Mouse (Mus musculus): ENCODE measurements around the gene Prx. TPM values are rescaled to one million over a fixed set of nuclear protein-coding genes. Genes with fewer than 3 reads are reported as not detected.

Gene Prx
- polyA plus RNA-seq, 1 experiment from 2014 or later = 5.1 TPM

- Histone ChIP-seq H3K27me3 (ENCODE audit: insufficient read depth, low read length) (no peaks in the 10 kb centered on the region), H3K4me1 (ENCODE audit: insufficient read depth, low read length) (peaks cover 13% of the 10 kb centered on the region), H3K4me3 (ENCODE audit: low read length) (peak overlapping the region; percentile 58), H3K9ac (replicated peaks; ENCODE audit: low read length) (peak overlapping the region; percentile 78), H3K9me3 (ENCODE audit: low read length) (no peaks in the 10 kb centered on the region), H3K4me2 (replicated peaks; ENCODE audit: low read depth, low read length) (peak overlapping the region; percentile 96), H3K27ac (ENCODE audit: low read length) (peak overlapping the region; percentile 43; the same call in 1 of the 2 replicates), H3K36me3 (ENCODE audit: insufficient read depth, low read length) (no peaks in the 10 kb centered on the region; the same call in 1 of the 2 replicates)
- peak; percentile 95 for ATAC-seq (ENCODE audit: low FRiP score, low TSS enrichment)
- 2% methylated on average over 30 of the region's 30 CpGs for WGBS
Measured at GRCm38 (mm10) chr7:27542392-27543033, 43.4 kb downstream of the Prx start.

GRCm38 (mm10) chr7:27543065-27543464 lies 43.9 kb downstream of the Prx start:
- no peaks in the 10 kb centered on the region; the same call in 1 of the 2 replicates for H3K36me3 ChIP-seq (ENCODE audit: insufficient read depth, low read length)
- peak overlapping the region; percentile 78 for H3K9ac ChIP-seq (replicated peaks; ENCODE audit: low read length)
- H3K4me2 ChIP-seq (replicated peaks; ENCODE audit: low read depth, low read length) = peak overlapping the region; percentile 96
- no peaks in the 10 kb centered on the region for H3K27me3 ChIP-seq (ENCODE audit: insufficient read depth, low read length)
- H3K4me1 ChIP-seq (ENCODE audit: insufficient read depth, low read length) = peaks cover 13% of the 10 kb centered on the region
- peak overlapping the region; percentile 43; the same call in 1 of the 2 replicates for H3K27ac ChIP-seq (ENCODE audit: low read length)
- no peaks in the 10 kb centered on the region for H3K9me3 ChIP-seq (ENCODE audit: low read length)
- 0 out of 2 replicates have a peak, but pooled peaks have one; percentile 1 for ATAC-seq (ENCODE audit: low FRiP score, low TSS enrichment)
- 50% methylated on average over 6 of the region's 6 CpGs for WGBS
- peak overlapping the region; percentile 58 for H3K4me3 ChIP-seq (ENCODE audit: low read length)

GRCm38 (mm10) chr7:27543851-27544250 lies 44.7 kb downstream of the Prx start:
- Histone ChIP-seq H3K27ac (ENCODE audit: low read length) (peak overlapping the region; percentile 15; the same call in 1 of the 2 replicates), H3K36me3 (ENCODE audit: insufficient read depth, low read length) (no peaks in the 10 kb centered on the region; the same call in 1 of the 2 replicates), H3K27me3 (ENCODE audit: insufficient read depth, low read length) (no peaks in the 10 kb centered on the region), H3K4me3 (ENCODE audit: low read length) (no peak overlapping the region), H3K4me1 (ENCODE audit: insufficient read depth, low read length) (peaks cover 13% of the 10 kb centered on the region), H3K9ac (replicated peaks; ENCODE audit: low read length) (no peak overlapping the region), H3K4me2 (replicated peaks; ENCODE audit: low read depth, low read length) (no peak overlapping the region), H3K9me3 (ENCODE audit: low read length) (no peaks in the 10 kb centered on the region)
- no peak for ATAC-seq (ENCODE audit: low FRiP score, low TSS enrichment)
- 83% methylated on average over 4 of the region's 4 CpGs for WGBS

- H3K4me2 ChIP-seq (replicated peaks; ENCODE audit: low read depth, low read length) = no peak overlapping the region
- no peak for ATAC-seq (ENCODE audit: low FRiP score, low TSS enrichment)
Measured at GRCm38 (mm10) chr7:27544675-27545370, 45.7 kb downstream of the Prx start.

GRCm38 (mm10) chr7:27549597-27549996 lies 50.5 kb downstream of the Prx start:
- no peak overlapping the region for H3K4me3 ChIP-seq (ENCODE audit: low read length)
- 68% methylated on average over 6 of the region's 6 CpGs for WGBS
- no peak for ATAC-seq (ENCODE audit: low FRiP score, low TSS enrichment)
- H3K27me3 ChIP-seq (ENCODE audit: insufficient read depth, low read length) = no peaks in the 10 kb centered on the region
- H3K9me3 ChIP-seq (ENCODE audit: low read length) = no peaks in the 10 kb centered on the region
- no peaks in the 10 kb centered on the region for H3K36me3 ChIP-seq (ENCODE audit: insufficient read depth, low read length)
- peak overlapping the region; percentile 50; the same call in 1 of the 2 replicates for H3K27ac ChIP-seq (ENCODE audit: low read length)
- 0 out of 2 replicates have a peak overlapping the region, but pooled peaks have one; percentile 31 for H3K9ac ChIP-seq (replicated peaks; ENCODE audit: low read length)
- no peak overlapping the region for H3K4me2 ChIP-seq (replicated peaks; ENCODE audit: low read depth, low read length)
- peaks cover 19% of the 10 kb centered on the region for H3K4me1 ChIP-seq (ENCODE audit: insufficient read depth, low read length)

More at GRCm38 (mm10) chr7:27544675-27545370, 45.7 kb downstream of the Prx start:
- peak overlapping the region; percentile 26; the same call in 1 of the 2 replicates for H3K9ac ChIP-seq (replicated peaks; ENCODE audit: low read length)
- H3K36me3 ChIP-seq (ENCODE audit: insufficient read depth, low read length) = no peaks in the 10 kb centered on the region; the same call in 1 of the 2 replicates
- 78% methylated on average over 12 of the region's 12 CpGs for WGBS
- H3K4me1 ChIP-seq (ENCODE audit: insufficient read depth, low read length) = peaks cover 13% of the 10 kb centered on the region
- H3K27ac ChIP-seq (ENCODE audit: low read length) = no peak overlapping the region
- H3K4me3 ChIP-seq (ENCODE audit: low read length) = no peak overlapping the region
- H3K27me3 ChIP-seq (ENCODE audit: insufficient read depth, low read length) = no peaks in the 10 kb centered on the region
- H3K9me3 ChIP-seq (ENCODE audit: low read length) = no peaks in the 10 kb centered on the region

- Histone ChIP-seq H3K9ac (replicated peaks; ENCODE audit: low read length) (peak overlapping the region; percentile 78), H3K9me3 (ENCODE audit: low read length) (no peaks in the 10 kb centered on the region), H3K27ac (ENCODE audit: low read length) (0 out of 2 replicates have a peak overlapping the region, but pooled peaks have one; percentile 28), H3K36me3 (ENCODE audit: insufficient read depth, low read length) (peaks cover 7% of the 10 kb centered on the region), H3K4me3 (ENCODE audit: low read length) (peak overlapping the region; percentile 66), H3K4me1 (ENCODE audit: insufficient read depth, low read length) (peaks cover 15% of the 10 kb centered on the region), H3K4me2 (replicated peaks; ENCODE audit: low read depth, low read length) (peak overlapping the region; percentile 83), H3K27me3 (ENCODE audit: insufficient read depth, low read length) (no peaks in the 10 kb centered on the region)
- WGBS = 50% methylated on average over 5 of the region's 5 CpGs
- ATAC-seq (ENCODE audit: low FRiP score, low TSS enrichment) = no peak
Measured at GRCm38 (mm10) chr7:27552070-27552469, 52.9 kb downstream of the Prx start.

- H3K4me2 ChIP-seq (replicated peaks; ENCODE audit: low read depth, low read length) = peak within 1 kb of the TSS; percentile 83
- H3K9ac ChIP-seq (replicated peaks; ENCODE audit: low read length) = peak within 1 kb of the TSS; percentile 78
- H3K4me3 ChIP-seq (ENCODE audit: low read length) = peak within 1 kb of the TSS; percentile 66
- peaks cover 7% of the 10 kb centered on the region for H3K36me3 ChIP-seq (ENCODE audit: insufficient read depth, low read length)
- peaks cover 15% of the 10 kb centered on the region for H3K4me1 ChIP-seq (ENCODE audit: insufficient read depth, low read length)
- WGBS = under 1% methylated on average over 40 of the region's 41 CpGs
- ATAC-seq (ENCODE audit: low FRiP score, low TSS enrichment) = peak; percentile 100
- no peaks in the 10 kb centered on the region for H3K9me3 ChIP-seq (ENCODE audit: low read length)
- H3K27me3 ChIP-seq (ENCODE audit: insufficient read depth, low read length) = no peaks in the 10 kb centered on the region
- peak within 1 kb of the TSS; percentile 28 for H3K27ac ChIP-seq (ENCODE audit: low read length)
Measured at GRCm38 (mm10) chr7:27552931-27553513, 53.9 kb downstream of the Prx start, which contains the start of the genes Pld3 and 2310022A10Rik. TSS of gene Pld3 (minus strand) at chr7:27553218. TSS of gene 2310022A10Rik (plus strand) at chr7:27553233.

- Histone ChIP-seq H3K27ac (ENCODE audit: low read length) (no peak overlapping the region), H3K9me3 (ENCODE audit: low read length) (no peaks in the 10 kb centered on the region), H3K9ac (replicated peaks; ENCODE audit: low read length) (peak overlapping the region; percentile 49; the same call in 1 of the 2 replicates), H3K4me3 (ENCODE audit: low read length) (no peak overlapping the region), H3K36me3 (ENCODE audit: insufficient read depth, low read length) (peaks cover 49% of the 10 kb centered on the region), H3K4me1 (ENCODE audit: insufficient read depth, low read length) (peaks cover 3% of the 10 kb centered on the region; the same call in 1 of the 2 replicates), H3K4me2 (replicated peaks; ENCODE audit: low read depth, low read length) (no peak overlapping the region), H3K27me3 (ENCODE audit: insufficient read depth, low read length) (no peaks in the 10 kb centered on the region)
- 0 out of 2 replicates have a peak, but pooled peaks have one; percentile 9 for ATAC-seq (ENCODE audit: low FRiP score, low TSS enrichment)
- WGBS = 53% methylated on average over 8 of the region's 8 CpGs
Measured at GRCm38 (mm10) chr7:27560291-27560887, 61.3 kb downstream of the Prx start.

GRCm38 (mm10) chr7:27560978-27561377 lies 61.9 kb downstream of the Prx start:
- peaks cover 3% of the 10 kb centered on the region; the same call in 1 of the 2 replicates for H3K4me1 ChIP-seq (ENCODE audit: insufficient read depth, low read length)
- ATAC-seq (ENCODE audit: low FRiP score, low TSS enrichment) = no peak
- H3K4me3 ChIP-seq (ENCODE audit: low read length) = no peak overlapping the region
- no peak overlapping the region for H3K4me2 ChIP-seq (replicated peaks; ENCODE audit: low read depth, low read length)
- H3K27ac ChIP-seq (ENCODE audit: low read length) = no peak overlapping the region
- no peak overlapping the region for H3K9ac ChIP-seq (replicated peaks; ENCODE audit: low read length)
- peaks cover 53% of the 10 kb centered on the region for H3K36me3 ChIP-seq (ENCODE audit: insufficient read depth, low read length)
- no peaks in the 10 kb centered on the region for H3K9me3 ChIP-seq (ENCODE audit: low read length)
- 76% methylated on average over 1 of the region's 1 CpGs for WGBS
- H3K27me3 ChIP-seq (ENCODE audit: insufficient read depth, low read length) = no peaks in the 10 kb centered on the region

Data from kidney, embryonic 16.5 days (tissue).